Mouse (Mus musculus): Measurements from ENCODE around the gene Dus2. TPM values are rescaled to one million over a fixed set of nuclear protein-coding genes. Genes with fewer than 3 reads are reported as not detected.

Gene Dus2
- polyA plus RNA-seq, 1 experiment from 2014 or later = 23.3 TPM

DNA sequence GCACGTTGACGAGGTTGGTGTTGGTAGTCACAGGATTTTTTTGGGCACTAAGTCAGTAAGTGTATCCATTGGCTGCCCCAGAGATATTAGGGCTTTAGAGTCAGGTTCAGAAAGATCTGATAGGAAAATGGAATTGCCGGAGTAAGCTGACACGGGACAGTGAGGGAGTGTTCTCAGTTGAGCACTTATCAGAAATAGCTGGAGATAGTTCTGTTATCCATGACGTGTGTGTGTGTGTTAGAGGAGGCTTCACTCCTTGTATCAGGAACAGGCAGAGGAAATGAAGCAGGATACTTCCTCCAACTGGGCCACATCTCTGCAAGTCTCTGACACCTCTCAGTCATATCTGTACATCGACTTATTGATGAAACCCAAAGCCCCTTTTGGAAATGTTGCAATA, 25.1 kb downstream of the Dus2 start:
- Histone ChIP-seq H3K9ac (no peak overlapping the region), H3K27me3 (no peaks in the 10 kb centered on the region), H3K4me3 (replicated peaks) (no peak overlapping the region), H3K27ac (no peak overlapping the region), H3K4me1 (peaks cover 6% of the 10 kb centered on the region), H3K4me2 (no peak overlapping the region), H3K36me3 (peaks cover 35% of the 10 kb centered on the region), H3K9me3 (replicated peaks) (no peaks in the 10 kb centered on the region)
- no peak for ATAC-seq (replicated peaks; ENCODE audit: low FRiP score)
- 92% methylated on average over 6 of the region's 6 CpGs for WGBS

- no peak overlapping the region for H3K27ac ChIP-seq
- H3K36me3 ChIP-seq = peaks cover 35% of the 10 kb centered on the region
- H3K9ac ChIP-seq = no peak overlapping the region
- WGBS = 87% methylated on average over 7 of the region's 7 CpGs
- peaks cover 1% of the 10 kb centered on the region for H3K4me1 ChIP-seq
- no peaks in the 10 kb centered on the region for H3K9me3 ChIP-seq (replicated peaks)
- H3K27me3 ChIP-seq = no peaks in the 10 kb centered on the region
- no peak for ATAC-seq (replicated peaks; ENCODE audit: low FRiP score)
- H3K4me3 ChIP-seq (replicated peaks) = no peak overlapping the region
- H3K4me2 ChIP-seq = no peak overlapping the region
Observed at GRCm38 (mm10) chr8:106017130-106017529, 26.0 kb downstream of the Dus2 start.

DNA sequence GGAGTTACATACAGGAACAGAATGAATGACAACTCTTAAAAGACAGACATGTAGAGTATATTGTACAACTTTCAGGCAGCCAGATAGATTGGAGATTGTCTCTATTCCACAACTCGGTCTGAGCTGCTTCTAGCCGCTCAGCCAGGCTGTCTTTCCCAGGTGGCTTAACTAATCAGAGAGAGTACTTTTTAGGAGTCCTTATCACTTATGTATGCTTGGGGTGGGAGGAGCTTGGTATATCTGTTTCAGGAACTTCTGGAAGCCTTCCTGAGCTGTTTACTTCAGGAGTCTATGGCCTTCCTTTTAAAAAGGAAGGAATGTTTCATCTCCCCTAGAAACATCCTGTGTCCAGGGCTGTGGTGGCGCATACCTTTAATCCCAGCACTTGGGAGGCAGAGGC, 26.9 kb downstream of the Dus2 start:
- Histone ChIP-seq H3K4me3 (replicated peaks) (no peak overlapping the region), H3K9me3 (replicated peaks) (no peaks in the 10 kb centered on the region), H3K9ac (no peak overlapping the region), H3K4me2 (no peak overlapping the region), H3K36me3 (peaks cover 35% of the 10 kb centered on the region), H3K27me3 (no peaks in the 10 kb centered on the region), H3K27ac (no peak overlapping the region), H3K4me1 (no peaks in the 10 kb centered on the region)
- WGBS = 90% methylated on average over 3 of the region's 3 CpGs
- no peak for ATAC-seq (replicated peaks; ENCODE audit: low FRiP score)

DNA sequence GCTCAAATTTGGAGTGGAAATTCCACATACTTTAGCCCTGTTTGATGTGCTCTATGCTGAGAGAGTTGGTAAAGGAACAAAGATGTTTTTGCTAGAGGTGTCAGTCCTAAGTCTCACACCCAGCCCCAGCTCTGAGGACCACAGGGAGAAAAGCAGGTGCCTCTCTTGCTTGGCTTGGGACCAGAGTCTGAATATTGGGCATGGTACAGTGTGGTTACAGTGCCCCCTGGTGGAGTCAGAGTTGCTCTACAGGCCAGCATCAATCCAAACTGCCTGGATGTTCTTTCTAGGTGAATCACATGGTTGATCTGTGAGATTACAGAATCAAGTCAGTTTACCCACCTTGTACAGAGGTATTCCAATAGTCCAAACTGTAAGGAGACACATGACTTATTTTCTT, 31.3 kb downstream of the Dus2 start:
- no peak overlapping the region for H3K4me3 ChIP-seq (replicated peaks)
- no peak overlapping the region for H3K9ac ChIP-seq
- H3K27me3 ChIP-seq = no peaks in the 10 kb centered on the region
- no peaks in the 10 kb centered on the region for H3K9me3 ChIP-seq (replicated peaks)
- H3K4me2 ChIP-seq = no peak overlapping the region
- ATAC-seq (replicated peaks; ENCODE audit: low FRiP score) = no peak
- H3K4me1 ChIP-seq = no peaks in the 10 kb centered on the region
- H3K36me3 ChIP-seq = peaks cover 41% of the 10 kb centered on the region
- no peak overlapping the region for H3K27ac ChIP-seq

- WGBS = 91% methylated on average over 10 of the region's 10 CpGs
Observed at GRCm38 (mm10) chr8:106038721-106039120, 47.6 kb downstream of the Dus2 start.

DNA sequence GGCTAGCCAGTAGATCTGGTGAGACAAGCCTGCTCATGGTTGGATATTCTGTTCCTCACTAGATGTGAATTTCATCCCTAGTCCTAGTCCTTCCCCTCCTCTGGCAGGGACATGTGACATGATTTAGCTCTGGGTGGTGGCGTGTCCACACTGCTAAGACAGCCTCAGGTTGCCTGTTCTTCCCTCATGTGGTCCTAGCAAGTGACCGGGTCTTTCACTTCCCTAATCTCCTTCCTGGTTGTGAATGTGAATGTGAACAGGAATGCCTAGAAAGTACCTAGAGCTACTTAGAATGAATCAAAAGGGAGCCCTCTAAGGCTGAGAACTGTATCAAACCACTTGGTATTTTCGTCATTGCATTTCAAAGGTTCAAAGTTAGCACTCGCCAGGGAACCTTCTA, 48.5 kb downstream of the Dus2 start:
- no peaks in the 10 kb centered on the region for H3K27me3 ChIP-seq
- no peak overlapping the region for H3K4me2 ChIP-seq
- H3K36me3 ChIP-seq = peaks cover 16% of the 10 kb centered on the region; the same call in 1 of the 2 replicates
- no peaks in the 10 kb centered on the region; the same call in 1 of the 2 replicates for H3K4me1 ChIP-seq
- H3K9ac ChIP-seq = no peak overlapping the region
- H3K27ac ChIP-seq = no peak overlapping the region
- 77% methylated on average over 4 of the region's 4 CpGs for whole genome bisulfite sequencing
- H3K9me3 ChIP-seq (replicated peaks) = no peaks in the 10 kb centered on the region
- no peak for ATAC-seq (replicated peaks; ENCODE audit: low FRiP score)
- no peak overlapping the region for H3K4me3 ChIP-seq (replicated peaks)

More at GRCm38 (mm10) chr8:106038721-106039120, 47.6 kb downstream of the Dus2 start:
- Histone ChIP-seq H3K9me3 (replicated peaks) (no peaks in the 10 kb centered on the region), H3K9ac (no peak overlapping the region), H3K27ac (no peak overlapping the region), H3K4me1 (no peaks in the 10 kb centered on the region), H3K36me3 (0 out of 2 replicates have a peak, but pooled peaks cover 16% of the 10 kb centered on the region), H3K4me3 (replicated peaks) (no peak overlapping the region), H3K27me3 (no peaks in the 10 kb centered on the region), H3K4me2 (no peak overlapping the region)
- no peak for ATAC-seq (replicated peaks; ENCODE audit: low FRiP score)

DNA sequence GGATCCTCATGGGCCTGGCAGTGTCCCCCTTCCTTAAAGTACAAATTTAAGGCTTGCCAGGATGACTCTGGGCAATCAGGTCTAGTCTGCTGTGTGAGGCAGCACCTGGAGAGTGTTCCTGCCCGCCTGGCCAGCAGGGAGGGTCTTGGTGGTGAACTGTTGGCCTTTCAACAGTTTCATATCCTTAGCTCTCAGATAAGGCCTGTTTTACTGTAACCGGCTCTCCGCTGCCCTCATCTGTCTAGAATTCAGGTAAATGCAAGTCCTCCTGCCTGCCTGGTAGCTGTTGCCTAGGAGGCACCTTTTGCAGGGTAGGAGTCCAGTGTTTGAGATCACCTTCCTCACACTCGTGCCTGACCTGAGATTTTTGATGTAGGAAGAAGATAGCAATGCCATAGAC, 49.1 kb downstream of the Dus2 start:
- H3K27me3 ChIP-seq = no peaks in the 10 kb centered on the region
- H3K9me3 ChIP-seq (replicated peaks) = no peaks in the 10 kb centered on the region
- peaks cover 16% of the 10 kb centered on the region; the same call in 1 of the 2 replicates for H3K36me3 ChIP-seq
- WGBS = 80% methylated on average over 4 of the region's 4 CpGs
- ATAC-seq (replicated peaks; ENCODE audit: low FRiP score) = no peak
- no peaks in the 10 kb centered on the region; the same call in 1 of the 2 replicates for H3K4me1 ChIP-seq
- H3K4me3 ChIP-seq (replicated peaks) = no peak overlapping the region
- no peak overlapping the region for H3K4me2 ChIP-seq
- H3K9ac ChIP-seq = no peak overlapping the region
- H3K27ac ChIP-seq = no peak overlapping the region

GRCm38 (mm10) chr8:106043055-106043454, 51.9 kb downstream of the Dus2 start:
- Histone ChIP-seq H3K4me3 (replicated peaks) (no peak overlapping the region), H3K27me3 (no peaks in the 10 kb centered on the region), H3K4me1 (no peaks in the 10 kb centered on the region; the same call in 1 of the 2 replicates), H3K36me3 (peaks cover 7% of the 10 kb centered on the region; the same call in 1 of the 2 replicates), H3K9me3 (replicated peaks) (no peaks in the 10 kb centered on the region), H3K27ac (no peak overlapping the region), H3K9ac (no peak overlapping the region), H3K4me2 (no peak overlapping the region)
- ATAC-seq (replicated peaks; ENCODE audit: low FRiP score) = no peak
- WGBS = 70% methylated on average over 2 of the region's 2 CpGs

DNA sequence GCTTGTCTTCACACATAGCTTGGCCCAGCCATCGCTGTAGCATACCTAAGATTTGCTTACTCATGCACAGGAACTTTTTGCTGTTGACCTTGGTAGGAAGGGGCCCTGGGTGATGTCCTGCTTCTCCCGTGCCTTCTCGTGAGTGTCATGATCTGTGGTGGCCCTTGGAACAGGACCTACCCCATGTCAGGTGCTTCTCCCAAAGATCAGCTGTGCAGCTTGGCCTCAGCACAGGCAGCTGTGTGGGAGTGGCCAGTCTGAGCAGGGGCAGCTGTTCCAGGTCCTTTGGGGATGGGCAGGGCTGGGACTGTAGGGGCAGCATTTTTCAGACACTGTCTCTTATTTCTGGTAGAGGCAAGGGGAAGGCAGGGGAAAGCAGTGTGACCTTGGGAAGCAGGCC, 53.0 kb downstream of the Dus2 start:
- WGBS = 37% methylated on average over 3 of the region's 3 CpGs
- 0 out of 2 replicates have a peak overlapping the region, but pooled peaks have one; percentile 18 for H3K27ac ChIP-seq
- H3K4me3 ChIP-seq (replicated peaks) = no peak overlapping the region
- H3K9me3 ChIP-seq (replicated peaks) = no peaks in the 10 kb centered on the region
- no peak overlapping the region for H3K4me2 ChIP-seq
- H3K4me1 ChIP-seq = no peaks in the 10 kb centered on the region; the same call in 1 of the 2 replicates
- no peaks in the 10 kb centered on the region for H3K27me3 ChIP-seq
- ATAC-seq (replicated peaks; ENCODE audit: low FRiP score) = 0 out of 2 replicates have a peak, but pooled peaks have one; percentile 33
- H3K36me3 ChIP-seq = peaks cover 12% of the 10 kb centered on the region; the same call in 1 of the 2 replicates
- H3K9ac ChIP-seq = no peak overlapping the region

- Histone ChIP-seq H3K27ac (no peak overlapping the region), H3K9ac (no peak overlapping the region), H3K27me3 (no peaks in the 10 kb centered on the region), H3K4me3 (replicated peaks) (no peak overlapping the region), H3K9me3 (replicated peaks) (no peaks in the 10 kb centered on the region), H3K4me1 (no peaks in the 10 kb centered on the region; the same call in 1 of the 2 replicates), H3K4me2 (no peak overlapping the region), H3K36me3 (peaks cover 29% of the 10 kb centered on the region)
- no peak for ATAC-seq (replicated peaks; ENCODE audit: low FRiP score)
- 95% methylated on average over 11 of the region's 11 CpGs for WGBS
Observed at GRCm38 (mm10) chr8:106046872-106047559, 55.9 kb downstream of the Dus2 start.

DNA sequence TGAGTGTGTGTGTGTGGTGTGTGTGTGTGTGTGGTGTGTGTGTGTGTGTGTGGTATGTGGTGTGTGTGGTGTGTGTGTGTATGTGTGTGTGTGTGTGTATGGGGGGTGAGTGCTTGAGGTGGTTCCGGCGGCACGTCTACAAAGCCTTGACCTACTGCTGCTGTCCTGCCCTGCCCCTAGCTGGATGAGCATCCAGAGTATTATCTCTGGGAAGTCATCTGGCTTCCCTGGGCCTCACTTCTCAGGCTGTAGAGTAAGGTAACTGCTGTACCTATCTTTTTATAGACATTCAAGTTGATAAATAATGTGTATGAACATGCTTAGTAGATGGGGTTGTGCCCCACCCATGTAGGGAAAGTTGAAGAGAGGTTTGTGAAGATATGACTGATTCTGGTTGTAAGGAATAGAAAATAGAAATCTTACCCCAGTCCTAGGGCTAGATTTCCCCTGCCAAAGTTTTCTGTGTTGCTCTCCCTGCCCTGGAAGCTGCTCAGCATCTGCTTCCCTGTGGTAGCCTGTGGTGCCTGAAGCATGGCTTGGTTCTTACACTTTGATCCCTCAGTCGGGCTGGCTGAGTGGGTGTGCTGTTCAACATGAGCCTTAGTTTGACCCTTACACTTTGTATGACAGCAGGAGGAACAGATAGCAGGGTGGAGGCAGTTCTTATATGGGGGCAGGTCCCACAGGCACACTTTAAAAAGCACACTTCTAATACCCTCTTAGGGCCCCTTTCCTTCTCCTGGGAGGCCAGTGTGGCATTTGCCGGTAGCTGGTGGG, 56.9 kb downstream of the Dus2 start:
- 82% methylated on average over 5 of the region's 5 CpGs for WGBS
- no peak overlapping the region for H3K4me2 ChIP-seq
- no peaks in the 10 kb centered on the region for H3K9me3 ChIP-seq (replicated peaks)
- peaks cover 39% of the 10 kb centered on the region for H3K36me3 ChIP-seq
- H3K4me1 ChIP-seq = no peaks in the 10 kb centered on the region; the same call in 1 of the 2 replicates
- no peaks in the 10 kb centered on the region for H3K27me3 ChIP-seq
- ATAC-seq (replicated peaks; ENCODE audit: low FRiP score) = no peak
- no peak overlapping the region for H3K9ac ChIP-seq
- no peak overlapping the region for H3K27ac ChIP-seq
- H3K4me3 ChIP-seq (replicated peaks) = no peak overlapping the region

GRCm38 (mm10) chr8:106049840-106050239, 58.7 kb downstream of the Dus2 start:
- Histone ChIP-seq H3K27me3 (no peaks in the 10 kb centered on the region), H3K4me2 (no peak overlapping the region), H3K9ac (no peak overlapping the region), H3K9me3 (replicated peaks) (no peaks in the 10 kb centered on the region), H3K27ac (no peak overlapping the region), H3K4me3 (replicated peaks) (no peak overlapping the region), H3K4me1 (no peaks in the 10 kb centered on the region), H3K36me3 (peaks cover 50% of the 10 kb centered on the region)
- WGBS = 90% methylated on average over 6 of the region's 6 CpGs
- ATAC-seq (replicated peaks; ENCODE audit: low FRiP score) = no peak

Measured in kidney, embryonic 15.5 days (tissue).